Mouse (Mus musculus) brain, embryonic 14.5 days (tissue): ENCODE measurements around the gene Nmd3.

Experiments used
- CTCF ChIP-seq: fragments of 200-500 bp; IDR thresholded peaks from 2 replicates; pipeline ENCODE4 v1.5.1; 2012; ENCODE audit warnings: inconsistent platforms, mild to moderate bottlenecking, moderate library complexity, borderline replicate concordance; ENCODE audit not compliant: insufficient read depth, insufficient read length; ENCODE audit errors: extremely low read depth
- POLR2A ChIP-seq: fragments of 200-500 bp; IDR thresholded peaks from 2 replicates; pipeline ENCODE4 v1.6.1; 2012; ENCODE audit warnings: mild to moderate bottlenecking, inconsistent platforms, borderline replicate concordance; ENCODE audit not compliant: poor library complexity, insufficient read depth, insufficient read length, severe bottlenecking; ENCODE audit errors: extremely low read depth

GRCm38 (mm10) chr3:69689791-69690190, 32.0 kb upstream of the Nmd3 start:
- TF ChIP-seq CTCF (no peak), POLR2A (no peak)
